Mouse (Mus musculus) liver, adult 2 months (tissue): ENCODE results near the gene Slc23a4.

Experiments
- CTCF ChIP-seq: fragments of 200-500 bp; IDR thresholded peaks from 2 replicates; pipeline ENCODE4 v1.5.1; 2011; ENCODE audit warnings: low read depth, low read length, control low read depth
- POLR2A ChIP-seq: fragments of 200-500 bp; IDR thresholded peaks from 2 replicates; pipeline ENCODE4 v1.6.1; 2011; ENCODE audit warnings: low read length, control low read depth; ENCODE audit not compliant: insufficient read depth; ENCODE audit errors: extremely low read depth

DNA sequence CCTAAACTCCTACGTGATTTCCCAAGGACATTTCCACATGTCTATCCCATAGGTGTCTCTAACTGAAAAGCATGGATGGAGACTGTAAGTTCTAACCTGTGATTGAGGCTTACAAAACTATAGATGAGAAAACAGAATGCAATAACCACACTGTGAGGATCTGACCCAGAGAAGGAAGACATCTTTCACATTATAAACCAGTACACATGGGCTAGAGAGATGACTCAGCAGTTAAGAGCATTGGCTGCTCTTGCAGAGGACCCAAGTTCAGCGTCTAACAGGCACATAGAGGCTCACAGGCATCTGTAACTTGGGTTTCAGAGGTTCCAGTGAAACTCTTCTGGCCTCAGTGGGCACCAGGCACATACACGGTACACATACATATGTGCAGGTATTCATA, 73.7 kb downstream of the Slc23a4 start:
- TF ChIP-seq CTCF, result no peak
- no peak for TF ChIP-seq POLR2A
